Mouse (Mus musculus) forebrain, embryonic 13.5 days (tissue): ENCODE data around the gene Gabarapl2. TPM values are rescaled to one million over a fixed set of nuclear protein-coding genes. Genes with fewer than 3 reads are reported as not detected.

Experiments used
- ATAC-seq: fragments of 200-750 bp; cut with Nextera tagmentation; 2 replicates; pipeline ENCODE4 v1.8.0; 2017
- H3K27ac ChIP-seq: fragments of 300-500 bp; sonication (generic); 2 replicates; pipeline ENCODE4 v1.5.1; 2015; ENCODE audit warnings: inconsistent platforms, mild to moderate bottlenecking, moderate library complexity
- H3K27me3 ChIP-seq: fragments of 300-500 bp; sonication (generic); 2 replicates; pipeline ENCODE4 v1.6.1; 2015; ENCODE audit warnings: mild to moderate bottlenecking, inconsistent platforms
- H3K36me3 ChIP-seq: fragments of 300-500 bp; sonication (generic); 2 replicates; pipeline ENCODE4 v1.6.1; 2015; ENCODE audit warnings: mild to moderate bottlenecking, inconsistent platforms; ENCODE audit not compliant: poor library complexity, severe bottlenecking
- H3K4me1 ChIP-seq: fragments of 300-500 bp; sonication (generic); 2 replicates; pipeline ENCODE4 v1.6.1; 2015; ENCODE audit warnings: inconsistent platforms
- H3K4me2 ChIP-seq: fragments of 300-500 bp; sonication (generic); 2 replicates; pipeline ENCODE4 v1.6.1; 2015; ENCODE audit warnings: inconsistent platforms, mild to moderate bottlenecking, moderate library complexity
- H3K4me3 ChIP-seq: fragments of 300-500 bp; sonication (generic); 2 replicates; pipeline ENCODE4 v1.5.1; 2015; ENCODE audit warnings: mild to moderate bottlenecking, inconsistent platforms
- H3K9ac ChIP-seq: fragments of 300-500 bp; sonication (generic); 2 replicates; pipeline ENCODE4 v1.6.1; 2015; ENCODE audit warnings: mild to moderate bottlenecking, inconsistent platforms
- H3K9me3 ChIP-seq: fragments of 300-500 bp; sonication (generic); replicated peaks from 2 replicates; pipeline ENCODE4 v1.6.1; 2016; ENCODE audit warnings: inconsistent platforms
- WGBS: fragments of 180-500 bp; shearing (Covaris S2); methylation state at CpG from one replicate; pipeline ENCODE4 v1.1.7; 2015; 5-methylcytosine and 5-hydroxymethylcytosine counted together
- polyA plus RNA-seq: library from polyadenylated mRNA; unstranded; fragments of >200 nt; fragmentation: Nextera tagmentation; extraction: Ambion mirVana; gene quantifications from 2 replicates; pipeline ENCODE4 v1.2.1, GENCODE M21; 2015

Gene Gabarapl2
- polyA plus RNA-seq, 1 experiment from 2014 or later = 479 TPM

- H3K36me3 ChIP-seq = peaks cover 21% of the 10 kb centered on the region
- 71% methylated on average over 3 of the region's 3 CpGs for WGBS
Measured at GRCm38 (mm10) chr8:111961330-111961729, 20.8 kb downstream of the Gabarapl2 start.

GRCm38 (mm10) chr8:111962589-111962988 is 22.1 kb downstream of the Gabarapl2 start:
- Histone ChIP-seq H3K27me3 (no peaks in the 10 kb centered on the region), H3K27ac (no peak overlapping the region), H3K4me3 (no peak overlapping the region), H3K9ac (no peak overlapping the region), H3K4me1 (0 out of 2 replicates have a peak, but pooled peaks cover 2% of the 10 kb centered on the region), H3K36me3 (peaks cover 16% of the 10 kb centered on the region; the same call in 1 of the 2 replicates), H3K4me2 (no peak overlapping the region), H3K9me3 (no peaks in the 10 kb centered on the region)
- no peak for ATAC-seq
- whole genome bisulfite sequencing = 79% methylated on average over 1 of the region's 1 CpGs

More at GRCm38 (mm10) chr8:111961330-111961729, 20.8 kb downstream of the Gabarapl2 start:
- Histone ChIP-seq H3K27me3 (no peaks in the 10 kb centered on the region), H3K27ac (no peak overlapping the region), H3K4me3 (no peak overlapping the region), H3K9ac (no peak overlapping the region), H3K9me3 (no peaks in the 10 kb centered on the region), H3K4me2 (no peak overlapping the region), H3K4me1 (0 out of 2 replicates have a peak, but pooled peaks cover 2% of the 10 kb centered on the region)
- ATAC-seq = no peak

- no peak overlapping the region for H3K9ac ChIP-seq
- peaks cover 14% of the 10 kb centered on the region; the same call in 1 of the 2 replicates for H3K36me3 ChIP-seq
- no peaks in the 10 kb centered on the region for H3K9me3 ChIP-seq
- 69% methylated on average over 10 of the region's 10 CpGs for WGBS
- no peak overlapping the region for H3K27ac ChIP-seq
- H3K4me1 ChIP-seq = 0 out of 2 replicates have a peak, but pooled peaks cover 2% of the 10 kb centered on the region
- H3K27me3 ChIP-seq = no peaks in the 10 kb centered on the region
- H3K4me2 ChIP-seq = no peak overlapping the region
- ATAC-seq = no peak
- H3K4me3 ChIP-seq = no peak overlapping the region
Measured at GRCm38 (mm10) chr8:111963091-111963490, 22.6 kb downstream of the Gabarapl2 start.

- H3K27ac ChIP-seq = no peak overlapping the region
- H3K9me3 ChIP-seq = no peaks in the 10 kb centered on the region
- no peak overlapping the region for H3K9ac ChIP-seq
- H3K36me3 ChIP-seq = peaks cover 19% of the 10 kb centered on the region; the same call in 1 of the 2 replicates
- no peak overlapping the region for H3K4me3 ChIP-seq
- no peaks in the 10 kb centered on the region for H3K27me3 ChIP-seq
- no peak overlapping the region for H3K4me2 ChIP-seq
- no peak for ATAC-seq
- H3K4me1 ChIP-seq = 0 out of 2 replicates have a peak, but pooled peaks cover 2% of the 10 kb centered on the region
- WGBS = 81% methylated on average over 4 of the region's 4 CpGs
Measured at GRCm38 (mm10) chr8:111963546-111963945, 23.0 kb downstream of the Gabarapl2 start.

- no peak for ATAC-seq
Measured at GRCm38 (mm10) chr8:111964351-111964750, 23.8 kb downstream of the Gabarapl2 start.

GRCm38 (mm10) chr8:111964849-111965561 is 24.5 kb downstream of the Gabarapl2 start:
- 92% methylated on average over 6 of the region's 7 CpGs for WGBS
- Histone ChIP-seq H3K9me3 (no peaks in the 10 kb centered on the region), H3K4me2 (no peak overlapping the region), H3K27me3 (no peaks in the 10 kb centered on the region), H3K36me3 (peaks cover 16% of the 10 kb centered on the region; the same call in 1 of the 2 replicates), H3K4me3 (no peak overlapping the region), H3K27ac (no peak overlapping the region), H3K4me1 (0 out of 2 replicates have a peak, but pooled peaks cover 2% of the 10 kb centered on the region), H3K9ac (no peak overlapping the region)
- ATAC-seq = no peak

More at GRCm38 (mm10) chr8:111964351-111964750, 23.8 kb downstream of the Gabarapl2 start:
- Histone ChIP-seq H3K4me1 (0 out of 2 replicates have a peak, but pooled peaks cover 2% of the 10 kb centered on the region), H3K36me3 (peaks cover 16% of the 10 kb centered on the region; the same call in 1 of the 2 replicates), H3K4me2 (no peak overlapping the region), H3K27ac (no peak overlapping the region), H3K9ac (no peak overlapping the region), H3K27me3 (no peaks in the 10 kb centered on the region), H3K4me3 (no peak overlapping the region), H3K9me3 (no peaks in the 10 kb centered on the region)
- 75% methylated on average over 5 of the region's 5 CpGs for WGBS

GRCm38 (mm10) chr8:111967246-111967870 is 26.9 kb downstream of the Gabarapl2 start:
- Histone ChIP-seq H3K36me3 (peaks cover 30% of the 10 kb centered on the region), H3K9ac (no peak overlapping the region), H3K4me1 (0 out of 2 replicates have a peak, but pooled peaks cover 2% of the 10 kb centered on the region), H3K4me2 (no peak overlapping the region), H3K4me3 (no peak overlapping the region), H3K27me3 (no peaks in the 10 kb centered on the region), H3K27ac (no peak overlapping the region), H3K9me3 (no peaks in the 10 kb centered on the region)
- no peak for ATAC-seq
- WGBS = 88% methylated on average over 5 of the region's 5 CpGs

- no peak for ATAC-seq
- no peaks in the 10 kb centered on the region for H3K9me3 ChIP-seq
- no peak overlapping the region for H3K4me2 ChIP-seq
- WGBS = 85% methylated on average over 10 of the region's 10 CpGs
- H3K27me3 ChIP-seq = no peaks in the 10 kb centered on the region
- H3K36me3 ChIP-seq = peaks cover 38% of the 10 kb centered on the region
- no peaks in the 10 kb centered on the region for H3K4me1 ChIP-seq
- H3K4me3 ChIP-seq = no peak overlapping the region
- H3K9ac ChIP-seq = no peak overlapping the region
- no peak overlapping the region for H3K27ac ChIP-seq
Measured at GRCm38 (mm10) chr8:111968541-111968940, 28.0 kb downstream of the Gabarapl2 start.

- H3K9me3 ChIP-seq = no peaks in the 10 kb centered on the region
- no peaks in the 10 kb centered on the region for H3K4me1 ChIP-seq
- ATAC-seq = no peak
- no peak overlapping the region for H3K9ac ChIP-seq
- no peak overlapping the region for H3K4me3 ChIP-seq
- no peak overlapping the region for H3K4me2 ChIP-seq
- H3K27me3 ChIP-seq = no peaks in the 10 kb centered on the region
- H3K36me3 ChIP-seq = peaks cover 42% of the 10 kb centered on the region
- no peak overlapping the region for H3K27ac ChIP-seq
- WGBS = 23% methylated on average over 5 of the region's 5 CpGs
Measured at GRCm38 (mm10) chr8:111968991-111969390, 28.5 kb downstream of the Gabarapl2 start.

- H3K27ac ChIP-seq = no peak overlapping the region
- no peaks in the 10 kb centered on the region for H3K4me1 ChIP-seq
- WGBS = 98% methylated on average over 12 of the region's 12 CpGs
- H3K4me3 ChIP-seq = no peak overlapping the region
- H3K4me2 ChIP-seq = no peak overlapping the region
- no peaks in the 10 kb centered on the region for H3K27me3 ChIP-seq
- H3K36me3 ChIP-seq = peaks cover 57% of the 10 kb centered on the region
- no peak for ATAC-seq
- no peak overlapping the region for H3K9ac ChIP-seq
- no peaks in the 10 kb centered on the region for H3K9me3 ChIP-seq
Measured at GRCm38 (mm10) chr8:111974138-111974537, 33.6 kb downstream of the Gabarapl2 start.

GRCm38 (mm10) chr8:111975706-111976105 is 35.2 kb downstream of the Gabarapl2 start:
- peaks cover 59% of the 10 kb centered on the region for H3K36me3 ChIP-seq
- no peak for ATAC-seq
- no peaks in the 10 kb centered on the region for H3K9me3 ChIP-seq
- H3K9ac ChIP-seq = no peak overlapping the region
- no peak overlapping the region for H3K27ac ChIP-seq
- H3K4me1 ChIP-seq = no peaks in the 10 kb centered on the region
- 93% methylated on average over 2 of the region's 2 CpGs for WGBS
- no peak overlapping the region for H3K4me2 ChIP-seq
- no peaks in the 10 kb centered on the region for H3K27me3 ChIP-seq
- no peak overlapping the region for H3K4me3 ChIP-seq

- 88% methylated on average over 2 of the region's 2 CpGs for WGBS
- no peaks in the 10 kb centered on the region for H3K4me1 ChIP-seq
- H3K4me2 ChIP-seq = no peak overlapping the region
- no peak overlapping the region for H3K27ac ChIP-seq
- peaks cover 55% of the 10 kb centered on the region for H3K36me3 ChIP-seq
- no peaks in the 10 kb centered on the region for H3K9me3 ChIP-seq
- H3K9ac ChIP-seq = no peak overlapping the region
- no peaks in the 10 kb centered on the region for H3K27me3 ChIP-seq
- no peak overlapping the region for H3K4me3 ChIP-seq
- no peak for ATAC-seq
Measured at GRCm38 (mm10) chr8:111976326-111976725, 35.8 kb downstream of the Gabarapl2 start.
